Mouse (Mus musculus) heart, postnatal 0 days (tissue): ENCODE measurements around the gene 1810062G17Rik. TPM values are rescaled to one million over a fixed set of nuclear protein-coding genes. Genes with fewer than 3 reads are reported as not detected.

Source experiments
- ATAC-seq: fragments of 200-750 bp; cut with Nextera tagmentation; 2 replicates; pipeline ENCODE4 v1.8.0; 2017; ENCODE audit warnings: low read depth, moderate number of reproducible peaks, moderate library complexity; ENCODE audit not compliant: insufficient read depth
- DNase-seq: peaks from one replicate; pipeline ENCODE4 v3.0.0-alpha.2; 2016; ENCODE audit warnings: low spot score
- H3K27ac ChIP-seq: fragments of 300-500 bp; sonication (generic); 2 replicates; pipeline ENCODE4 v1.5.1; 2014; ENCODE audit warnings: low read depth, mild to moderate bottlenecking
- H3K27me3 ChIP-seq: fragments of 300-500 bp; sonication (generic); 2 replicates; pipeline ENCODE4 v1.6.1; 2014; ENCODE audit warnings: low read length, mixed read lengths; ENCODE audit not compliant: control insufficient read depth, insufficient read depth
- H3K36me3 ChIP-seq: fragments of 300-500 bp; sonication (generic); replicated peaks from 2 replicates; pipeline ENCODE4 v1.6.1; 2014; ENCODE audit warnings: low read length, mixed read lengths; ENCODE audit not compliant: control insufficient read depth, insufficient read depth
- H3K4me1 ChIP-seq: fragments of 300-500 bp; sonication (generic); 2 replicates; pipeline ENCODE4 v1.6.1; 2014; ENCODE audit warnings: antibody characterized with exemption; ENCODE audit not compliant: control insufficient read depth, insufficient read depth
- H3K4me2 ChIP-seq: fragments of 300-500 bp; sonication (generic); 2 replicates; pipeline ENCODE4 v1.6.1; 2014; ENCODE audit warnings: low read depth, mild to moderate bottlenecking, low read length, moderate library complexity
- H3K4me3 ChIP-seq: fragments of 300-500 bp; sonication (generic); 2 replicates; pipeline ENCODE4 v1.5.1; 2014; ENCODE audit warnings: low read depth, low read length
- H3K9ac ChIP-seq: fragments of 300-500 bp; sonication (generic); replicated peaks from 2 replicates; pipeline ENCODE4 v1.6.1; 2014; ENCODE audit warnings: low read depth, low read length, mixed read lengths
- H3K9me3 ChIP-seq: fragments of 300-500 bp; sonication (generic); replicated peaks from 2 replicates; pipeline ENCODE4 v1.6.1; 2016; ENCODE audit warnings: low read length; ENCODE audit not compliant: control insufficient read depth
- CTCF ChIP-seq: IDR thresholded peaks from 2 replicates; pipeline ENCODE4 v1.5.1; 2016; ENCODE audit warnings: antibody characterized with exemption, control low read depth, low read depth
- EP300 ChIP-seq: IDR thresholded peaks from 2 replicates; pipeline ENCODE4 v1.6.1; 2016; ENCODE audit warnings: antibody characterized with exemption, low read depth
- WGBS: fragments of 180-500 bp; shearing (Covaris S2); extraction: QIAGEN DNeasy Blood & Tissue Kit; methylation state at CpG from one replicate; pipeline ENCODE4 v1.1.7; 2014; 5-methylcytosine and 5-hydroxymethylcytosine counted together
- polyA plus RNA-seq: library from polyadenylated mRNA; unstranded; fragments of >200 nt; fragmentation: Nextera tagmentation; extraction: Ambion mirVana; gene quantifications from 2 replicates; pipeline ENCODE4 v1.2.1, GENCODE M21; 2015
- total RNA-seq: library from RNA; depleted of rRNA; stranded (reverse); fragments of >200 nt; gene quantifications from 2 replicates; pipeline ENCODE4 v1.2.3, GENCODE M21; 2014; ENCODE audit warnings: low replicate concordance

Gene 1810062G17Rik
- total and polyA plus RNA-seq, 2 experiments from 2014 or later: 1.8 TPM; not detected in 1

DNA sequence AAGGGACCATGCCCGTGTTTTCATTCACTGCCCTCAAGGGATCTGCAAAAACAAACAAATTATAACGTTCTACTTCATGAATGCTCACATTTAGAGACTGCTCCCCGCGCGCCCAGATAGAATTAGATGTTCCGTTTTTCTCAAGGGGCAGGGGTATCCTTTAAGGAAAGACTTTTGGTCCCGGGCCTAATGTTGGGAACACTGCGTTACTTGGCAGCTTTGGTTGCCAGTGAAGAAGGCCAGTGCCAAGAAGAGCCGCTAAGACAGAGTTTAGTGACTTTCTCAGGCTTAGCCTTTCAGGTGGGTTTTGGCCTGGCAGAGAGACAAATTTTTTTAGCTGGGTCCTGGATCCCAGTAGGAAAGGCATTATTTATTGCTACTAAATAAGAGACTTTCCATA lies 20.5 kb downstream of the 1810062G17Rik start:
- WGBS: 83% methylated on average over 9 of the region's 9 CpGs
- H3K4me2 ChIP-seq: 0 out of 2 replicates have a peak overlapping the region, but pooled peaks have one; percentile 27
- DNase-seq: no peak
- H3K4me1 ChIP-seq: no peaks in the 10 kb centered on the region
- no peaks in the 10 kb centered on the region for H3K9me3 ChIP-seq
- H3K9ac ChIP-seq: no peak overlapping the region
- no peak overlapping the region for H3K27ac ChIP-seq
- no peak for ATAC-seq
- H3K36me3 ChIP-seq: no peaks in the 10 kb centered on the region
- H3K27me3 ChIP-seq: 0 out of 2 replicates have a peak, but pooled peaks cover 5% of the 10 kb centered on the region
- no peak for TF ChIP-seq EP300
- no peak for TF ChIP-seq CTCF
- H3K4me3 ChIP-seq: no peak overlapping the region

DNA sequence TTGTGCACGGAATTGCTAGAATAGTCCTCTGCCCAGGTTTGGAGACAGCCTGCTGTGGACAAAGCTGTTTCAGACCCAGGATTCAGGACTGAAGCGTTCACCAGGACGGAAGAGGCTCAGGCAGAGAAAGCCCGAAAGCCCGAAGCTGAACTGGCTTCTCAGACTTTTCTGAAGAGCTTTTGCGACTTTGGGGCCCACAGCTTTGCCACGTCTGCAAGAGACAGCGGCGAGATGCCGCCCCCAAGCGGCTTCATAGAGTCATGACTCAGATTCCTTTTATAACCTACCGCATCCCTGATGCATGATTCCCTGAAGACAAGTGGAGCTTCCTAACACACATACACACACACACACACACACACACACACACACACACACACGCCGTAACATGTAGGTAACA lies 21.0 kb downstream of the 1810062G17Rik start:
- Histone ChIP-seq H3K27ac (no peak overlapping the region), H3K9me3 (no peaks in the 10 kb centered on the region), H3K9ac (no peak overlapping the region), H3K27me3 (0 out of 2 replicates have a peak, but pooled peaks cover 5% of the 10 kb centered on the region), H3K4me3 (no peak overlapping the region), H3K36me3 (no peaks in the 10 kb centered on the region), H3K4me1 (no peaks in the 10 kb centered on the region), H3K4me2 (0 out of 2 replicates have a peak overlapping the region, but pooled peaks have one; percentile 27)
- peak; percentile 82 for DNase-seq
- WGBS: 14% methylated on average over 14 of the region's 14 CpGs
- peak; percentile 66; the same call in 1 of the 2 replicates for ATAC-seq
- peak; percentile 81 for TF ChIP-seq CTCF
- no peak for TF ChIP-seq EP300

DNA sequence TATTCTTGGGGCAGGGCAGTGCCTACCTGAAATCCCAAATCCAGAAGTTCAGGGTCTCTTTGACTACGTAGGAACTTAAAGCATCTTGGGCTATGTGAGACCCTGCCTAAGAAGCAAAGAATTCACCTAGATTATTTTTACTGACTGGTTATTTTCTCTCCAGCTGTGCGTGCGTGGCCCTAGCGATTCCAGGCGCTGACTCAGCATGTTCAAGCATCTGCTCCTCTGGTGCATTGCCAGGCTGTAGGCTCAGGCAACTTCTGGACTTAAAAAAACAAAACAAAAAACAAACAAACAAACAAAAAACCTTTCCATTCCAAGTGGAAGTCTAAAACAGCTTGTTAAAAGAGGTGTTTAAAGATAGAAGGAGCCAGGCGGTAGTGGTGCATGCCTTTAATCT lies 22.5 kb downstream of the 1810062G17Rik start:
- H3K9me3 ChIP-seq: no peaks in the 10 kb centered on the region
- H3K4me2 ChIP-seq: no peak overlapping the region
- no peak for DNase-seq
- no peak overlapping the region for H3K27ac ChIP-seq
- no peak overlapping the region for H3K9ac ChIP-seq
- ATAC-seq: no peak
- H3K4me3 ChIP-seq: no peak overlapping the region
- H3K36me3 ChIP-seq: no peaks in the 10 kb centered on the region
- 0 out of 2 replicates have a peak, but pooled peaks cover 5% of the 10 kb centered on the region for H3K27me3 ChIP-seq
- WGBS: 83% methylated on average over 6 of the region's 6 CpGs
- no peaks in the 10 kb centered on the region for H3K4me1 ChIP-seq
- no peak for TF ChIP-seq EP300

DNA sequence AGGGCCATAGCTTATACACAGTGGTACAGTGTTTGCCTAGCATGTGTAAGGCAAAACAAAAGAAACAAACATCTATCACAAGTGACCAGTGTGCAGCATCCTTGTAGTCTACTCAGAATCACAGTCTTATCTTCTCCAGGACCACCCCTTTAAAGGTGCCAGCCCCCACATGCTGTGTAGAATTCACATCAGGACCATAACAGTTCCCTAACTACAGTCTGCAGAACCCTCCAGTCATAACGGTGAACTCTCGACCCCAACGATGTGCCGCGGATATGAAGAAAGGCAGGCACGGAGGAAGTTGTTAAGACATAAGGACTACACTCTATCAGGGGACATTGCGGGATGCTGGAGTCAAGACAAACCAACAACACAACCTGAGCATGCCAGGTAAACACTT lies 23.7 kb downstream of the 1810062G17Rik start:
- Histone ChIP-seq H3K4me1 (no peaks in the 10 kb centered on the region), H3K4me2 (no peak overlapping the region), H3K9ac (no peak overlapping the region), H3K36me3 (no peaks in the 10 kb centered on the region), H3K4me3 (no peak overlapping the region), H3K9me3 (no peaks in the 10 kb centered on the region), H3K27ac (no peak overlapping the region), H3K27me3 (0 out of 2 replicates have a peak, but pooled peaks cover 5% of the 10 kb centered on the region)
- DNase-seq: no peak
- no peak for TF ChIP-seq CTCF
- TF ChIP-seq EP300: no peak
- WGBS: 89% methylated on average over 7 of the region's 7 CpGs
- ATAC-seq: no peak

DNA sequence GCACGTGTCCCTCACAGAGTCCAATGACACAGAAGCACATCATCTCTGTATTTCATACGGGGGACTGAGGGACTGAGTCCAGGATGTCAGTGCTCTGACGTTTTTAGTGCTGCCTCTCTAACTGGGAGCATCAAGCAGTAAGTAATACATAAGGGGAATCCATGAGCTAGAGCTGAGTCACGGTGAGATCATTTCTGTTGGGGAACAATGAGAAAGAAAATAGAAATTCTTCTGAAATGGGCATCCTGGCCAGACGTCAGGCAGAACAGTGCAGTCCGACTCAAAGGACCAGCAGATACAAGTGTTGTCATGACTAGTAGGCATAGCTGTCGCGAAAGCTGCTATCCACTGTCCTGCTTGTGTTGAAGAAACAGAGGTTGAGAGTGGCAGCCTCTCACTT lies 25.2 kb downstream of the 1810062G17Rik start:
- no peaks in the 10 kb centered on the region for H3K4me1 ChIP-seq
- H3K9ac ChIP-seq: no peak overlapping the region
- 0 out of 2 replicates have a peak, but pooled peaks cover 5% of the 10 kb centered on the region for H3K27me3 ChIP-seq
- H3K36me3 ChIP-seq: no peaks in the 10 kb centered on the region
- no peak overlapping the region for H3K4me2 ChIP-seq
- H3K27ac ChIP-seq: no peak overlapping the region
- no peak for ATAC-seq
- TF ChIP-seq EP300 (no peak), CTCF (no peak)
- H3K9me3 ChIP-seq: no peaks in the 10 kb centered on the region
- DNase-seq: no peak
- H3K4me3 ChIP-seq: no peak overlapping the region
- 70% methylated on average over 8 of the region's 8 CpGs for WGBS

DNA sequence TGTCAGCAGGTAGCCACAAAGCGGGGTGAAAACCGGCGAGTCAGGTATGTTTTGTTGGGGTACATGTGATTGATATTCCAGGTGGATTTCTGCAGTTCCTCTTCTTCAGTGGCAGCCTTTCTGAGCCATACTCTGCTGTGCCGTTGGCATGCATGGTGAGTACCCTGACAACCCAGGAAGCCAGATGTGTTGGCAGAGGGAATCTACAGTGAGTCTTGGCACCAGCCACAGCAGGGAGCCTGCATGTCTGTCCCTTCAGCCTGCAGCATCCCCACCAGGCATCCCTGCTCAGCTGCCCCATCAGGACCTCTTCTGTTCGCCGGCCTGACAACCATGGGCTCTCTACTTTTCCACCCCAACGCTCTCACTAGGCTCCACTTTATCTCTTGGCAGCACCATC lies 25.8 kb downstream of the 1810062G17Rik start:
- WGBS: 60% methylated on average over 7 of the region's 7 CpGs
- no peak overlapping the region for H3K9ac ChIP-seq
- H3K9me3 ChIP-seq: no peaks in the 10 kb centered on the region
- no peak overlapping the region for H3K4me2 ChIP-seq
- DNase-seq: no peak
- H3K27ac ChIP-seq: no peak overlapping the region
- ATAC-seq: no peak
- H3K36me3 ChIP-seq: no peaks in the 10 kb centered on the region
- H3K4me1 ChIP-seq: no peaks in the 10 kb centered on the region
- no peak overlapping the region for H3K4me3 ChIP-seq
- 0 out of 2 replicates have a peak, but pooled peaks cover under 1% of the 10 kb centered on the region for H3K27me3 ChIP-seq
- TF ChIP-seq EP300 (no peak), CTCF (no peak)
